Mouse (Mus musculus) layer of hippocampus, adult 2 months (tissue): Measurements from ENCODE around the gene Taar1. TPM values are rescaled to one million over a fixed set of nuclear protein-coding genes. Genes with fewer than 3 reads are reported as not detected.

ENCODE experiments used
- DNase-seq, 2 experiments: peaks; one replicate each; pipeline ENCODE4 v3.0.0; 2022; ENCODE audit warnings: low spot score in 2 of 2
- H3K27ac ChIP-seq: fragments of 200-600 bp; 2 replicates; pipeline ENCODE4 v1.8.1; 2022
- H3K4me3 ChIP-seq: fragments of 200-600 bp; 2 replicates; pipeline ENCODE4 v1.8.1; 2022; ENCODE audit warnings: mild to moderate bottlenecking
- CTCF ChIP-seq: fragments of 200-600 bp; conservative IDR thresholded peaks from 2 replicates; pipeline ENCODE4 v1.8.1; 2022; ENCODE audit warnings: antibody characterized with exemption, mild to moderate bottlenecking, moderate library complexity
- long read RNA-seq, 2 experiments: library from polyadenylated mRNA; stranded (forward); transcript quantifications; one replicate each; pipeline ENCODE4 v2.0.0; 2021; ENCODE audit warnings: borderline mapping rate in 2 of 2
- total RNA-seq, 2 experiments: library from RNA; stranded (reverse); gene quantifications; 2 replicates each; pipeline ENCODE4 v1.2.3; 2021

The Taar1 gene
- total RNA-seq = not detected
- long read RNA-seq, experiment 1 = 0 reads
- long read RNA-seq, experiment 2 = 0 reads

DNA sequence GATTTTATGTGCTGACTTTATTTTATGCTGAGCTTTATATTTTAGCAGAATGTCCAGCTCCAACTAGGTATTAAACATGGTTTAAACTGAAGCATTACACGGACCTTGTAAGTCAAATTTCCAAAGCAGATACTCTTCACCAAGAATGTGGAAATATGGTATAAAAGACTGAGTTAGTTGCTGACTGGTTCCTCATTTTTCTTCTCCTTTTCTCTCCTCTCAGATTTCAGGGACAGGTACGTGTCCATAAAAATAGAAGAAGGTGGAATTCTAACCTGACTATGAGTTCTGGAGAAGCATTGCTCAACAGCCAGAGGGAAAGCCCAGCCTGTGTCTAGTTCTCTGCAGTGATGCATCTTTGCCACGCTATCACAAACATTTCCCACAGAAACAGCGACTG is at the start of gene Taar1:
Gene Taar1, plus strand, starts transcription at position 301 of the 400 bp plus-strand sequence.
- H3K27ac ChIP-seq = no peak within 1 kb of the TSS
- no peak within 1 kb of the TSS for H3K4me3 ChIP-seq
- TF ChIP-seq CTCF = no peak
- DNase-seq = no peak

DNA sequence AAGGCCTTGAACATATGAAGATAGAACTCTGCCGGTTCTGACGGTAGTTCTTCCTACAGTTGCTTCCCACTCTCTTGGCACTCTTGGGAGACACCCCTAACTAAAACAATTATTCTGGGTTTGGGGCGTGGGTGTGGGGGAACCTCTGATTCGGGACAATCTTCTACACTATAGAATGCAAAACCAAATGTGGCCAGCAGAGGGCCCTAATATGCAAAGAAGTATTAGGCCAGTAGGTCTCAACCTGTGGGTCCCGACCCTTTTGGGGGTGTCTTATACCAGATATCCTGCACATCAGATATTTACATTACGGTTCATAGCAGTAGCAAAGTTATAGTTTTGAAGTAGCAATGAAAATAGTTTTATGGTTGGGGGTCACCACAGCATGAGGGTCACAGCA is 39.5 kb upstream of the Taar1 start:
- H3K4me3 ChIP-seq = no peak overlapping the region
- no peak overlapping the region for H3K27ac ChIP-seq
- peak; percentile 69 for TF ChIP-seq CTCF
- peak in 1 of 2 experiments; percentile 18 for DNase-seq

DNA sequence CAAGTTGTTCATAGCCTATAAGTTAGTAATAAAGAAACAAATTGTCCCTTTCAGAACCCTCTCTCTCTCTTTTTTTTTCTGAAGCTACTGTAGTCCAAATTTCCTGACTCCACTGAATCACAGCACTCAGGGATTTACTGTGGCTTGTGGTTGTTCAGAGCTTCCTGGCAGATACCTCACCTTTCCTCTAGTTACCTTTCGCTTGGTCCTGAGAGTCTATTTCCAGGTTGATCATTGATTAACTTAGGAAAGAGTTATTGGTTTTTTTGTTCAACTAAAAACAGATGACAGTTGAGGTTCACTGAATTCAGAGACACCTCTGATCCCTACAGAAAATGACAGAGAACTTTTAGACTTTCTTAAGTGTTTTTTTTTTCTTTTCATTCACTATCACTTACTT is 35.2 kb upstream of the Taar1 start:
- DNase-seq = no peak
- H3K4me3 ChIP-seq = no peak overlapping the region
- no peak for TF ChIP-seq CTCF

DNA sequence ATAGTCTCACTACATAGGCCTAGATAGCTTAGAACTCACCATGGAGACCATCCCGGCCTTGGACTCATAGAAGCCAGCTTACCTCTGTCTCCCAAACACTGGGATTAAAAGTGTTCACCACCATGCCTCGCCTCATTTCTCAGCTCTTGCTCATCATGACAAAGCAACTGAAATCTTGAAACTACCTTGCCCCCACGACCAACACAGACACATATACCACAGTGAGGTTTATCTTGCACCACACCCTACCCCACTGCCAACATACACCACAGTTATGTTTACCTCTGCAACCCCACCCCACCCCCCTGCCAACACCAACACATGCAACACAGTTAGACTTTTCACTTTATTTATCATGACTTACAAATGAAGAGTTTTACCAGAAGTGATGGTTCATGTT is 34.1 kb upstream of the Taar1 start:
- no peak for TF ChIP-seq CTCF
- H3K27ac ChIP-seq = no peak overlapping the region
- DNase-seq = no peak
- no peak overlapping the region for H3K4me3 ChIP-seq

More for the DNA sequence above, 35.2 kb upstream of the Taar1 start:
- H3K27ac ChIP-seq = no peak overlapping the region

DNA sequence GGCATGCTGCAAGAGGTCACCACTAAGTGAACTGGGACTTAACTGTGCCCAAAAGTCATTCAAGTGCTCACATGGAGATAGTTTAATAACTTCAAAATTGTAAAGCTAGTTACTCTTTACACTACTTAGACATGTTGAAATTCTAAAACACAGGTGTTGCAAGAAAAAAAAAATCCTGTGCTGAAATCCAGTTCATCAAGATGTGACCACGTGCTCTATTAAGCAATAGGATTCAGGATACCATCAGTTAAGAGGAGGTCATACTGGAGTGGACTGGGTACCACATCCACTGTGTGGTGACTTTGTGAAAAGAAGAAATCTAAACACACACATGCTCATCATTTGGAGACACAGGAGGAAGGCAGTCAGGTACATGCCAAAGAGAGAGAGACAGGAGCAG is 27.2 kb upstream of the Taar1 start:
- no peak overlapping the region for H3K27ac ChIP-seq
- DNase-seq = no peak
- no peak overlapping the region for H3K4me3 ChIP-seq
- TF ChIP-seq CTCF = no peak

DNA sequence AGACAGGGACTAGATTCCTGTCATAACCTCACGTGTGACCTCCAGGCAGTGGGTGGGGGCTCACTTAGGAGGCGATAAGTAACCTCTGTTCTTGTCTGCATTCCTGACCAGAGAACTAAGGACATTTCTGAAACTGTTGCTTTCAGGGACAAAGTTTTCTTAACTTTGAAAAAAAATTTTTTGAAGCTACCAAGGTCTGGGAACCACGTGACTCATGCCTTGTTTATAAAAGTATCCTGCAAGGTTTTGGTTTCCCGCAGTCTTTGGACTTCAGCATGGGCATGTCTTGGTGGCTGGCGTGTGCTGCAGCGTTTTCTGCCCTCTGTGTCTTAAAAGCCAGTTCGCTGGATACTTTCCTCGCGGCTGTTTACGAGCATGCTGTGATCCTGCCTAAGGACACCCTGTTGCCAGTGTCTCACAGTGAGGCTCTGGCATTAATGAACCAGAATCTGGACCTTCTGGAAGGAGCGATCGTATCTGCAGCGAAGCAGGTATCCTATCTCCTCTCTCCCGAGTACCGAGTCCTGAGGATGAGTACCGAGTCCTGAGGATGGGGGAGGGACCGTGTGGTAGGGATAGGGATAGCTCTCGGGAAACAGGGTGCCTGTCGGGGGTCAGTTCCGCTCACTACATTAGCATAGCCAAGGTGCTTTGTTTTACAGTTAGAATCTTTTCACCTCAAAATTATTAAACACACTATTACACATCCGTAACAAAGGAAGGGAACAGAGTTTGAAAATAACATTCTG is 25.4 kb upstream of the Taar1 start, which contains the start of gene Vnn1:
Gene Vnn1, plus strand, starts transcription at position 88 of the 749 bp plus-strand sequence.
- no peak for TF ChIP-seq CTCF
- peak within 1 kb of the TSS; percentile 36; the same call in 1 of the 2 replicates for H3K4me3 ChIP-seq
- DNase-seq = no peak
- no peak within 1 kb of the TSS for H3K27ac ChIP-seq

DNA sequence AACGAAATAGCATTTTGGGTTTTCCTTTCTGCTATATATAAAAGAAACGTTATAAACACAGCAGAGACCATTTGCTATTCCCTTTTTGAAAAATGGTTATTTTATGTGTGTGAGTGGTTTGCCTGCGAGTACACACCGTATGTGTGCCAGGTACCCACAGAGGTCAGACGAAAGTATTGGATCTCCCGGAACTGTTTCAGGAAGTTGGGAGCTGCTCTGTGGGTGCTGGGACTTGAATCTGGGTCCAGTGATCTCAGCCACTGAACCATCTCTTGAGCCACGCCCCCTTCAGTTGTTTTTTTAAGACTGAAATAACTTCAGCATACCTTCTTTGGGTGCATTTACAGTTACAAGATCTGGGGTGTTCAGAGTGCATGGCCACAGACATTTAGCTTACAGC is 24.8 kb upstream of the Taar1 start:
- TF ChIP-seq CTCF = no peak
- no peak for DNase-seq

DNA sequence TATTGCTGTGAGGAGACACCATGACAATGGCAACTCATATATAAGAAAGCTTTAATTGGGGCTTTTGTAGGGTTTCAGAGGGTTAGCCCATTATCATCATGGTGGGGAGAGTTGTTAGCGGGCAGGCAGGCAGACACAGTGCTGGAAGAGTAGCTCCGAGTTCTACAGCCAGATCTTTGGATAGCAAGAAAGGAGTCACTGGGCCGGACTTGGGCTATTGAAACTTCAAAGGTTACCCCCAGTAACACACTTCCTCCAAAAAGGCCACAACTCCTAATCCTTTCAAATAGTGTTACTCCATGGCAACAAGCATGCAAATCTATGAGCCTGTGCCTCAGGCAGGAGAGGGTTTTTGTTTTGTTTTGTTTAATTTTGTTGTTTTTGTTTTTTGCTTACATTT is 19.0 kb upstream of the Taar1 start:
- Histone ChIP-seq H3K4me3 (no peak overlapping the region), H3K27ac (no peak overlapping the region)
- no peak for DNase-seq
- TF ChIP-seq CTCF = no peak

More for the DNA sequence above, 24.8 kb upstream of the Taar1 start:
- Histone ChIP-seq H3K4me3 (no peak overlapping the region), H3K27ac (no peak overlapping the region)

DNA sequence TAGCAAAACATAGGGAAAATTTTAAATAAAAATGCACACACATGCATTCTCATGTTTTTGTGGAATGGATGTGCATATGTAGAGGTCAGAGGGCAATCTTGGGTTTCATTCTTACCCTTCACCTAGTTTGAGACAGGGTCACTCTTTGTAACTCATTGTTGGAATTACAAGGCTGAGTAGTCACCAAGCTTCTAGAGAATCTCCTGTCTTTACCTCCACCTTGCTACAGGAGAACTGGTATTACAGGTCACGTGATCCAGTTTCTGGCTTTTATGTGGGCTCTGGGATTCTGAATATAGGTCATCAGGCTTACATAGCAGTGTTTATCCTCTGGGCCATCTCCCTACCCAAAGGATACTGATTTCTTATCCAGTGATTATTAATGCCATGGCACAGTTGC is 14.5 kb upstream of the Taar1 start:
- no peak for TF ChIP-seq CTCF
- Histone ChIP-seq H3K27ac (no peak overlapping the region), H3K4me3 (no peak overlapping the region)
- DNase-seq = no peak

DNA sequence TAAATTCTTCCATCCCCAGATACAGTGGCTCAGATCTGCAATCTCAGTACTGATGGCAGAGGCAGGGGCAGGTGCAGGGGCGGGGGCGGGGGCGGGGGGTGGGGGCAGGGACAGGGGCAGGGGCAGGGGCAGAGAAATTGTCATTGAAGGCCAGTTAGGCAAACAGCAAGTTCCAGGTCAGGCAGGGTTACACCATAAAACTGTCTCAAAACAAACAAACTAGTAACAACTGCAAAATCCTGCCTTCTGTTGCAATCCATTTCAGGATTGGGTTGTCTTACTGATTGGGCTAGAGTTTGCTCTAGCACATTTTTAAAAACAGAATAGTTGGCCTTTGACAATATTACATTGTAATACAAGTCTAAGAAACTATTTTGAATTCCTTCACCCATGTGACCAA is 2.3 kb downstream of the Taar1 start:
- no peak overlapping the region for H3K27ac ChIP-seq
- TF ChIP-seq CTCF = no peak
- DNase-seq = no peak
- no peak overlapping the region for H3K4me3 ChIP-seq

DNA sequence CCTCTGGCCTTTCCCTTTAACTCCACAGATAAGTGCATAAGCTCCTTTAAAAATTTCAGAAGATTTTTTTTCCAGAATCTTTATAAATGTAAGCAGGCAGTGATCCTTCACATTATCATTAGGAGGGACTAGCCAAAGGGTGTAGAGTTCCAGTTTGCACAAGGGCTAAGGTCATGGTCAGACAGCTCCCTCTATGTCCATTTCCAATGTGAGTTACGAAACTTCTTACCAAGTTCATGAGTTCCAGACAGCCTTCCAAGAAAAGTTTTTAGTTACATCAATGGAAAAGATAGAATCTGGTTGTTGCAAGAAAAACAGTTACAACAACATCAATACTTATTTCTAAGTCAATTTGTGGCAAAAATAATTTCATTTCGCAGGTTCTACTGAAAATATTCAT is 3.8 kb downstream of the Taar1 start:
- Histone ChIP-seq H3K27ac (no peak overlapping the region), H3K4me3 (no peak overlapping the region)
- TF ChIP-seq CTCF = no peak
- DNase-seq = no peak

DNA sequence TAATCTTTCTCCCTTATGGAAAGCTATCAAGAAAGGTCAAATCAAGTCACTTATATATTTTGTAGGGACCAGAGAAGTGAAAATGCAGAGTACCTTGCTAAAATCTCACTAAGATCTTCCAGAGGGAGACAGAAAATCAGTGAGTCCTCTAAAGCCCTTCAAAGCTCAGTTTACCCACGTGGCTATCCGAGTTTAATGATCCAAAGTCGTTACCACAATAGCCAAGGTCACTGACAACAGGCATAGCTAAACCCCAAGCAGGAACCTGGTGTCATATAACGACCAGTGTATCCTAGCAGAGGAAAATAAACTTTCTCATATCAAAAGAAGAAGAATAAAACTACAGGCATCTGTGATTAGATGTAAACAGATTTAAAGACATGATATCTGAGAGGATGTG is 17.5 kb downstream of the Taar1 start:
- DNase-seq = no peak
- no peak for TF ChIP-seq CTCF
- no peak overlapping the region for H3K27ac ChIP-seq

DNA sequence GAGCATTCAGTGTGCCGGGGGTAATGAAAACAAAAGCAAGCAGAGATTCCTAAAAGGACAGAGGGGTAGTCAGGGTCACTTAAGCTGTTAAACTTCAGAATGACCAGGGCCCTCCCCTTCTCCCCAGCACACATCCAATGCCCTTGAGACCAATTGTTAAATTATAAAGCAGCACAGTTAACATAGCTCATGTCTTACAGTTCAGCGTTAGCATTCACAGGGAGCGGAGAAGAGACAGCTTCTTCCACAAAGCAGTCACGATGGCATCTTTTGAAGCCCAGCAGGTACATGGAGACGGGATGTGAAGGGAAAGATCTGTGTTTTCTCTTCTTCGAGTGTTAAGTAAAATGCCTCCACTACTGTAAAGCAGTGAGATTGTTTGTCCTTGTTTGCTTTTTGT is 18.2 kb downstream of the Taar1 start, which contains the start of gene Taar2:
Gene Taar2, plus strand, starts transcription at position 261 of the 400 bp plus-strand sequence.
- no peak within 1 kb of the TSS for H3K27ac ChIP-seq
- TF ChIP-seq CTCF = no peak
- no peak for DNase-seq

More for the DNA sequence above, 17.5 kb downstream of the Taar1 start:
- H3K4me3 ChIP-seq = no peak overlapping the region

DNA sequence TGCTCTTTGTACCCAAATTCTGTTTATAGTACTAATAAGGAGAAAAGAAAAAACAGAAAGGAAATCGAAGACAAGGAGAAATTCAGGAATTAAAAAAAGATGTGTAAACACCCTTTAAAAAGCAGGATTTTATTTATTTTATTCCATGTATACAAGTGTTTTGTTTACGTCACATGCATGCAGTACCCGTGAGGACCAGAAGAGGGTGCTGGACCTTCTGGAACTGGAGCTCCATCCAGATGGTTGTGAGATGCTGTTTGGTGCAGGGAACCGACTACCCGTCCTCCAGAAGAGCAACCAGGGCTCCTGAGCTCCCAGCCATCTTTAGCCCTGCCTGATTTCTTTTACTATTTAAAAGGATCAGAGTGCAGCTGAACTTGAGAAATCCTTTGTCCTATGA is 22.3 kb downstream of the Taar1 start:
- no peak for DNase-seq
- no peak overlapping the region for H3K4me3 ChIP-seq
- TF ChIP-seq CTCF = peak; percentile 64
- H3K27ac ChIP-seq = no peak overlapping the region

More for the DNA sequence above, 18.2 kb downstream of the Taar1 start, which contains the start of gene Taar2:
- no peak within 1 kb of the TSS for H3K4me3 ChIP-seq
